Comparison of ENCODE assay signal across 9 mouse cellular contexts in genomic region chr8:124349663-124350062, GRCm38 (mm10).
DNase-seq lines count a peak whose midpoint lies in the region; ATAC-seq and TF ChIP-seq lines count a peak whose summit lies in the region.
"Had no signal": no experiment of that assay in that cellular context is flagged by ENCODE, and none has a peak within 500 bp of the region (broad histone marks: within the 10 kb centered on the region; RNA-seq: fewer than 3 reads in every experiment).

No protein-coding gene starts in this region.

- intact Hi-C loops in gastrocnemius, postnatal 14 days (cut with DNase I; ENCODE audit: low total_unique reads) = loop anchor here (2.0 to 5.0 kb wide), 3 partner anchors 117 to 427 kb away; partner anchors contain the start of gene Galnt2

- H3K36me3 ChIP-seq in kidney, postnatal 0 days (ENCODE audit: insufficient read depth, low read length) = 0 out of 2 replicates have a peak, but pooled peaks cover 6% of the 10 kb centered on the region
- H3K36me3 ChIP-seq in liver, embryonic 13.5 days = no peaks in the 10 kb centered on the region
- 0 out of 2 replicates have a peak, but pooled peaks cover 3% of the 10 kb centered on the region for H3K36me3 ChIP-seq in stomach, postnatal 0 days (ENCODE audit: control insufficient read depth, insufficient read depth, low read length)

- peak; percentile 99 for TF ChIP-seq CTCF in kidney, postnatal 0 days (IDR thresholded peaks at IDR 0.05; ENCODE audit: low read depth)
- TF ChIP-seq CTCF in stomach, postnatal 0 days (IDR thresholded peaks at IDR 0.05; ENCODE audit: low read depth) = peak; percentile 99

- 0 out of 2 replicates have a peak, but pooled peaks cover 10% of the 10 kb centered on the region for H3K4me1 ChIP-seq in kidney, postnatal 0 days (replicated peaks; ENCODE audit: insufficient read depth, low read length)
- peaks cover 6% of the 10 kb centered on the region; the same call in 1 of the 2 replicates for H3K4me1 ChIP-seq in liver, embryonic 13.5 days (replicated peaks)
- H3K4me1 ChIP-seq in stomach, postnatal 0 days (replicated peaks; ENCODE audit: control insufficient read depth, insufficient read depth) = no peaks in the 10 kb centered on the region

- DNase-seq in 3T3-L1 (ENCODE audit: low read depth, low spot score) (peak; percentile 87), adipocyte (ENCODE audit: low spot score) (peak; percentile 85)
- DNase-seq in cerebellum, postnatal 4 days (ENCODE audit: low spot score in 2 of 2) = peak; percentile 88 to 92
- DNase-seq in gastrocnemius, postnatal 14 days = peak; percentile 69
- peak; percentile 83 for DNase-seq in kidney, postnatal 0 days (ENCODE audit: low spot score)
- peak; percentile 46 for DNase-seq in liver, embryonic 13.5 days
- peak; percentile 84 for DNase-seq in neural tube, embryonic 10.5 days (ENCODE audit: extremely low spot score, low spot score)
- peak; percentile 83 for DNase-seq in stomach, postnatal 0 days (ENCODE audit: low spot score)

- H3K27me3 ChIP-seq in kidney, postnatal 0 days (ENCODE audit: insufficient read depth, low read length) = no peaks in the 10 kb centered on the region
- no peaks in the 10 kb centered on the region for H3K27me3 ChIP-seq in liver, embryonic 13.5 days
- no peaks in the 10 kb centered on the region for H3K27me3 ChIP-seq in stomach, postnatal 0 days (ENCODE audit: control insufficient read depth, insufficient read depth, low read length)
- H3K27me3 ChIP-seq: embryonic facial prominence, embryonic 13.5 days had no signal

- no peak for ATAC-seq in kidney, postnatal 0 days (replicated peaks; ENCODE audit: low FRiP score, low read depth)
- no peak for ATAC-seq in liver, embryonic 13.5 days (ENCODE audit: low read depth)
- ATAC-seq in stomach, postnatal 0 days (ENCODE audit: low FRiP score, low TSS enrichment) = peak; percentile 34; the same call in 1 of the 2 replicates

- no peak overlapping the region for H3K9ac ChIP-seq in kidney, postnatal 0 days (ENCODE audit: low read depth, low read length)
- H3K9ac ChIP-seq in liver, embryonic 13.5 days = no peak overlapping the region
- H3K9ac ChIP-seq in stomach, postnatal 0 days (ENCODE audit: low read length) = no peak overlapping the region
- H3K9ac ChIP-seq: embryonic facial prominence, embryonic 13.5 days had no signal

- no peak overlapping the region for H3K27ac ChIP-seq in kidney, postnatal 0 days
- no peak overlapping the region for H3K27ac ChIP-seq in liver, embryonic 13.5 days
- H3K27ac ChIP-seq in stomach, postnatal 0 days (replicated peaks) = no peak overlapping the region
- H3K27ac ChIP-seq: embryonic facial prominence, embryonic 13.5 days had no signal

- no peaks in the 10 kb centered on the region for H3K9me3 ChIP-seq in kidney, postnatal 0 days (replicated peaks; ENCODE audit: low read length)
- H3K9me3 ChIP-seq in liver, embryonic 13.5 days (replicated peaks) = no peaks in the 10 kb centered on the region
- no peaks in the 10 kb centered on the region for H3K9me3 ChIP-seq in stomach, postnatal 0 days (ENCODE audit: control insufficient read depth, low read length)
- H3K9me3 ChIP-seq: embryonic facial prominence, embryonic 13.5 days had no signal

- H3K4me2 ChIP-seq in kidney, postnatal 0 days (ENCODE audit: low read length) = no peak overlapping the region
- H3K4me2 ChIP-seq in liver, embryonic 13.5 days = no peak overlapping the region
- H3K4me2 ChIP-seq in stomach, postnatal 0 days (replicated peaks; ENCODE audit: low read depth) = no peak overlapping the region
- H3K4me2 ChIP-seq: embryonic facial prominence, embryonic 13.5 days had no signal

- H3K4me3 ChIP-seq in kidney, postnatal 0 days (replicated peaks; ENCODE audit: low read depth, low read length) = no peak overlapping the region
- no peak overlapping the region for H3K4me3 ChIP-seq in liver, embryonic 13.5 days (replicated peaks)
- H3K4me3 ChIP-seq in stomach, postnatal 0 days (ENCODE audit: low read depth, low read length) = no peak overlapping the region
- H3K4me3 ChIP-seq: embryonic facial prominence, embryonic 13.5 days had no signal

- 34% methylated on average over 7 of the region's 7 CpGs for whole genome bisulfite sequencing in kidney, postnatal 0 days
- WGBS in liver, embryonic 13.5 days (ENCODE audit: insufficient replicate concordance) = 41% methylated on average over 7 of the region's 7 CpGs
- 32% methylated on average over 7 of the region's 7 CpGs for WGBS in stomach, postnatal 0 days

- TF ChIP-seq EP300 in stomach, postnatal 0 days (optimal IDR thresholded peaks at IDR 0.05) = no peak
